16 mouse cellular contexts compared by ENCODE assay signal in the genomic region with DNA sequence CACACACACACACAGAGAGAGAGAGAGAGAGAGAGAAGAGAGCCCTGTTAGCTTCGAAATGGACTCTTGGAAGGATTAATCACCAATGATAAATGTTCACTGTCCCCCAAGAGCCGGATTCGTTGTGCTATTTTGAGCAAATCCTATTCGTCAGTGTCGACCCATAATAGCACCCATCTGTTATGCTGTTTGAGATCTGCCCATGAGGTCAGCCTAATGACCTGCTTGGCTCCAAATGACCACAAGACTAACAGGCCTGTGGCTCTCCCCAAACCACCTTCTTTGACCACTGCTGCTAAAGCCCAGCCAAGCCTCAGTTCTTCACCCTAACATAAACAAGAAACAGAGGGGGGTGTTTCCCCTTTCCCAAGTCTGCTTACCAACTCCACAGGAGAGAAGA. TPM values are rescaled to one million over a fixed set of nuclear protein-coding genes. Genes with fewer than 3 reads are reported as not detected.
DNase-seq lines count a peak whose midpoint lies in the region; ATAC-seq and TF ChIP-seq lines count a peak whose summit lies in the region.
"Had no signal": no experiment of that assay in that cellular context is flagged by ENCODE, and none has a peak within 500 bp of the region (broad histone marks: within the 10 kb centered on the region; RNA-seq: fewer than 3 reads in every experiment).

No protein-coding gene starts in this region.

- H3K4me3 ChIP-seq in hindbrain, embryonic 10.5 days = no peak overlapping the region
- no peak overlapping the region for H3K4me3 ChIP-seq in hindbrain, embryonic 13.5 days
- no peak overlapping the region for H3K4me3 ChIP-seq in G1E (ENCODE audit: low read depth, low read length)
- no peak overlapping the region for H3K4me3 ChIP-seq in cerebellum, adult 2 months (replicated peaks; ENCODE audit: insufficient read depth, low read depth, low read length)
- no peak overlapping the region for H3K4me3 ChIP-seq in forebrain, embryonic 12.5 days (replicated peaks)
- H3K4me3 ChIP-seq: embryonic facial prominence, embryonic 15.5 days; liver, embryonic 13.5 days had no signal

- no peaks in the 10 kb centered on the region for H3K9me3 ChIP-seq in hindbrain, embryonic 10.5 days
- no peaks in the 10 kb centered on the region for H3K9me3 ChIP-seq in hindbrain, embryonic 13.5 days
- H3K9me3 ChIP-seq in G1E (replicated peaks) = no peaks in the 10 kb centered on the region
- H3K9me3 ChIP-seq in forebrain, embryonic 12.5 days = no peaks in the 10 kb centered on the region
- H3K9me3 ChIP-seq: embryonic facial prominence, embryonic 15.5 days; liver, embryonic 13.5 days had no signal

- no peak for TF ChIP-seq CTCF in G1E (IDR thresholded peaks at IDR 0.05; ENCODE audit: low read depth, low read length)
- TF ChIP-seq CTCF in cerebellum, adult 2 months (IDR thresholded peaks at IDR 0.05; ENCODE audit: borderline replicate concordance, insufficient read depth, low read depth, low read length) = no peak

- no peaks in the 10 kb centered on the region for H3K4me1 ChIP-seq in hindbrain, embryonic 10.5 days (replicated peaks)
- H3K4me1 ChIP-seq in hindbrain, embryonic 13.5 days (replicated peaks) = no peaks in the 10 kb centered on the region
- peaks cover 3% of the 10 kb centered on the region; the same call in 1 of the 2 replicates for H3K4me1 ChIP-seq in G1E (ENCODE audit: insufficient read depth, low read depth, low read length)
- peaks cover 13% of the 10 kb centered on the region for H3K4me1 ChIP-seq in cerebellum, adult 2 months (ENCODE audit: control insufficient read depth, insufficient read depth, low read length)
- no peaks in the 10 kb centered on the region for H3K4me1 ChIP-seq in forebrain, embryonic 12.5 days
- H3K4me1 ChIP-seq: embryonic facial prominence, embryonic 15.5 days; liver, embryonic 13.5 days had no signal

- H3K27ac ChIP-seq in hindbrain, embryonic 10.5 days = no peak overlapping the region
- no peak overlapping the region for H3K27ac ChIP-seq in hindbrain, embryonic 13.5 days
- no peak overlapping the region for H3K27ac ChIP-seq in cerebellum, adult 2 months (ENCODE audit: insufficient read depth, low read length)
- no peak overlapping the region for H3K27ac ChIP-seq in forebrain, embryonic 12.5 days
- H3K27ac ChIP-seq: embryonic facial prominence, embryonic 15.5 days; liver, embryonic 13.5 days had no signal

- no peak overlapping the region for H3K4me2 ChIP-seq in hindbrain, embryonic 13.5 days
- no peak overlapping the region for H3K4me2 ChIP-seq in forebrain, embryonic 12.5 days
- H3K4me2 ChIP-seq: embryonic facial prominence, embryonic 15.5 days; liver, embryonic 13.5 days had no signal

- no peak overlapping the region for H3K9ac ChIP-seq in hindbrain, embryonic 13.5 days
- H3K9ac ChIP-seq in forebrain, embryonic 12.5 days = no peak overlapping the region
- H3K9ac ChIP-seq: embryonic facial prominence, embryonic 15.5 days; liver, embryonic 13.5 days had no signal

- no peaks in the 10 kb centered on the region for H3K27me3 ChIP-seq in hindbrain, embryonic 10.5 days (ENCODE audit: insufficient read depth, poor library complexity, severe bottlenecking)
- H3K27me3 ChIP-seq in hindbrain, embryonic 13.5 days = no peaks in the 10 kb centered on the region
- H3K27me3 ChIP-seq in G1E (ENCODE audit: insufficient read depth, low read length) = no peaks in the 10 kb centered on the region
- H3K27me3 ChIP-seq in cerebellum, adult 2 months (ENCODE audit: control insufficient read depth, insufficient read depth, low read length) = no peaks in the 10 kb centered on the region
- H3K27me3 ChIP-seq in forebrain, embryonic 12.5 days = no peaks in the 10 kb centered on the region
- H3K27me3 ChIP-seq: embryonic facial prominence, embryonic 15.5 days; liver, embryonic 13.5 days had no signal

- peak; percentile 5 for DNase-seq in hindbrain, embryonic 10.5 days (ENCODE audit: low spot score)
- DNase-seq in G1E (ENCODE audit: low spot score) = no peak
- peak; percentile 61 to 84 for DNase-seq in cerebellum, adult 2 months
- DNase-seq in embryo, embryonic 9.5 days (ENCODE audit: extremely low spot score) = peak; percentile 47
- DNase-seq in heart, adult 18-20 months = no peak
- DNase-seq: liver, embryonic 13.5 days; right cerebral cortex, postnatal 4 days had no signal

- no peak for ATAC-seq in hindbrain, embryonic 13.5 days (ENCODE audit: low FRiP score)
- 0 out of 2 replicates have a peak, but pooled peaks have one; percentile 22 for ATAC-seq in G1E (ENCODE audit: extremely low read depth, insufficient number of reproducible peaks, low FRiP score, poor library complexity, severe bottlenecking)
- no peak for ATAC-seq in forebrain, embryonic 12.5 days (ENCODE audit: low FRiP score)
- no peak for ATAC-seq in megakaryocyte-erythroid progenitor cell, adult 5-6 weeks (replicated peaks; ENCODE audit: low FRiP score, low TSS enrichment, poor library complexity, severe bottlenecking)
- ATAC-seq: midbrain, embryonic 16.5 days had no signal

- no peak for TF ChIP-seq POLR2A in cerebellum, adult 2 months (IDR thresholded peaks at IDR 0.05; ENCODE audit: borderline replicate concordance, insufficient read depth, low read length)

- WGBS in hindbrain, embryonic 10.5 days = 64% methylated on average over 5 of the region's 5 CpGs
- 39% methylated on average over 5 of the region's 5 CpGs for WGBS in hindbrain, embryonic 13.5 days
- WGBS in cerebellum, adult 2 months = 4% methylated on average over 5 of the region's 5 CpGs
- 89% methylated on average over 5 of the region's 5 CpGs for WGBS in forebrain, embryonic 12.5 days

- H3K36me3 ChIP-seq in hindbrain, embryonic 10.5 days = no peaks in the 10 kb centered on the region
- no peaks in the 10 kb centered on the region for H3K36me3 ChIP-seq in hindbrain, embryonic 13.5 days
- H3K36me3 ChIP-seq in G1E (replicated peaks) = no peaks in the 10 kb centered on the region
- H3K36me3 ChIP-seq in forebrain, embryonic 12.5 days (replicated peaks) = no peaks in the 10 kb centered on the region
- H3K36me3 ChIP-seq: embryonic facial prominence, embryonic 15.5 days; liver, embryonic 13.5 days had no signal

RNA-seq across cellular contexts. Expression of gene Dppa2, which starts 23.2 kb away (rescaled TPM):
- polyA plus RNA-seq in hindbrain, embryonic 10.5 days (2016; fragmentation: Nextera tagmentation; extraction: Ambion mirVana) = not detected in 2 replicates
- 0.10 TPM in 1 of 2 replicates, not detected in the other for polyA plus RNA-seq in hindbrain, embryonic 13.5 days (2015; fragmentation: Nextera tagmentation; extraction: Ambion mirVana)
- total RNA-seq in G1E (2014; fragmentation: Nextera tagmentation) = 0.39 and 0.83 TPM in 2 replicates
- 0.06 and 0.11 TPM in 2 replicates for total RNA-seq in G1E (2017)
- not detected in 2 replicates for polyA plus RNA-seq in G1E (2012)
- 0.14 and 0.20 TPM in 2 replicates for polyA plus RNA-seq in cerebellum, adult 2 months (2012; rRNA removed)
- not detected in 2 replicates for polyA plus RNA-seq in forebrain, embryonic 12.5 days (2016; fragmentation: Nextera tagmentation; extraction: Ambion mirVana)
- total RNA-seq in heart, adult 18-20 months (2021) = not detected
- total RNA-seq in megakaryocyte-erythroid progenitor cell, adult 5-6 weeks (2014; fragmentation: Nextera tagmentation) = not detected in 2 replicates
- not detected in 2 replicates for total RNA-seq in megakaryocyte-erythroid progenitor cell, adult 5-6 weeks (2017)
- total RNA-seq: heart, postnatal 25 days; left cerebral cortex, postnatal 25 days had no signal
- polyA plus RNA-seq: embryonic facial prominence, embryonic 15.5 days; gonadal fat pad, adult 2 months; liver, embryonic 13.5 days; midbrain, embryonic 16.5 days; stomach, embryonic 16.5 days had no signal

RNA-seq across cellular contexts. Expression of gene Dppa4, which starts 43.4 kb away (rescaled TPM):
- 0.12 TPM in 1 of 2 replicates, not detected in the other for polyA plus RNA-seq in hindbrain, embryonic 10.5 days (2016; fragmentation: Nextera tagmentation; extraction: Ambion mirVana)
- polyA plus RNA-seq in hindbrain, embryonic 13.5 days (2015; fragmentation: Nextera tagmentation; extraction: Ambion mirVana) = not detected in 2 replicates
- total RNA-seq in G1E (2014; fragmentation: Nextera tagmentation) = 49.6 and 56.4 TPM in 2 replicates
- total RNA-seq in G1E (2017) = 73.0 and 83.9 TPM in 2 replicates
- polyA plus RNA-seq in G1E (2012) = 10.1 and 12.0 TPM in 2 replicates
- not detected in 2 replicates for polyA plus RNA-seq in cerebellum, adult 2 months (2012; rRNA removed)
- polyA plus RNA-seq in forebrain, embryonic 12.5 days (2016; fragmentation: Nextera tagmentation; extraction: Ambion mirVana) = not detected in 2 replicates
- not detected for total RNA-seq in heart, adult 18-20 months (2021)
- not detected in 2 replicates for total RNA-seq in megakaryocyte-erythroid progenitor cell, adult 5-6 weeks (2014; fragmentation: Nextera tagmentation)
- total RNA-seq in megakaryocyte-erythroid progenitor cell, adult 5-6 weeks (2017) = not detected in 2 replicates
- total RNA-seq: heart, postnatal 25 days; left cerebral cortex, postnatal 25 days had no signal
- polyA plus RNA-seq: embryonic facial prominence, embryonic 15.5 days; gonadal fat pad, adult 2 months; midbrain, embryonic 16.5 days; stomach, embryonic 16.5 days had no signal

Comparison
In these comparisons a context has a peak if more than half of its experiments do, and no peak if none do; other contexts are left out.
1. DNase-seq: peak in hindbrain, embryonic 10.5 days (single experiment), cerebellum, adult 2 months (2 of 2) and embryo, embryonic 9.5 days (single experiment); none in G1E (single experiment) and heart, adult 18-20 months (0 of 2).